Mouse (Mus musculus) midbrain, embryonic 10.5 days (tissue): ENCODE results near the gene Hoxc8. TPM values are rescaled to one million over a fixed set of nuclear protein-coding genes. Genes with fewer than 3 reads are reported as not detected.

Source experiments
- DNase-seq: peaks from one replicate; pipeline ENCODE4 v3.0.0-alpha.2; 2017; ENCODE audit warnings: low spot score
- H3K27ac ChIP-seq: fragments of 300-500 bp; sonication (generic); replicated peaks from 2 replicates; pipeline ENCODE4 v1.5.1; 2016; ENCODE audit warnings: mild to moderate bottlenecking
- H3K27me3 ChIP-seq: fragments of 300-500 bp; sonication (generic); 2 replicates; pipeline ENCODE4 v1.6.1; 2016; ENCODE audit warnings: low read depth, mild to moderate bottlenecking; ENCODE audit not compliant: poor library complexity, severe bottlenecking
- H3K36me3 ChIP-seq: fragments of 300-500 bp; sonication (generic); 2 replicates; pipeline ENCODE4 v1.6.1; 2016; ENCODE audit warnings: mild to moderate bottlenecking, moderate library complexity
- H3K4me1 ChIP-seq: fragments of 300-500 bp; sonication (generic); 2 replicates; pipeline ENCODE4 v1.6.1; 2016
- H3K4me3 ChIP-seq: fragments of 300-500 bp; sonication (generic); 2 replicates; pipeline ENCODE4 v1.5.1; 2016; ENCODE audit warnings: mild to moderate bottlenecking, moderate library complexity
- H3K9me3 ChIP-seq: fragments of 300-500 bp; sonication (generic); replicated peaks from 2 replicates; pipeline ENCODE4 v1.6.1; 2016; ENCODE audit warnings: mild to moderate bottlenecking
- WGBS: fragments of 180-500 bp; shearing (Covaris S2); methylation state at CpG from one replicate; pipeline ENCODE4 v1.1.7; 2016; 5-methylcytosine and 5-hydroxymethylcytosine counted together
- polyA plus RNA-seq: library from polyadenylated mRNA; unstranded; fragments of >200 nt; fragmentation: Nextera tagmentation; extraction: Ambion mirVana; gene quantifications from 2 replicates; pipeline ENCODE4 v1.2.1, GENCODE M21; 2016

Hoxc8 gene
- polyA plus RNA-seq, 1 experiment from 2014 or later = not detected

DNA sequence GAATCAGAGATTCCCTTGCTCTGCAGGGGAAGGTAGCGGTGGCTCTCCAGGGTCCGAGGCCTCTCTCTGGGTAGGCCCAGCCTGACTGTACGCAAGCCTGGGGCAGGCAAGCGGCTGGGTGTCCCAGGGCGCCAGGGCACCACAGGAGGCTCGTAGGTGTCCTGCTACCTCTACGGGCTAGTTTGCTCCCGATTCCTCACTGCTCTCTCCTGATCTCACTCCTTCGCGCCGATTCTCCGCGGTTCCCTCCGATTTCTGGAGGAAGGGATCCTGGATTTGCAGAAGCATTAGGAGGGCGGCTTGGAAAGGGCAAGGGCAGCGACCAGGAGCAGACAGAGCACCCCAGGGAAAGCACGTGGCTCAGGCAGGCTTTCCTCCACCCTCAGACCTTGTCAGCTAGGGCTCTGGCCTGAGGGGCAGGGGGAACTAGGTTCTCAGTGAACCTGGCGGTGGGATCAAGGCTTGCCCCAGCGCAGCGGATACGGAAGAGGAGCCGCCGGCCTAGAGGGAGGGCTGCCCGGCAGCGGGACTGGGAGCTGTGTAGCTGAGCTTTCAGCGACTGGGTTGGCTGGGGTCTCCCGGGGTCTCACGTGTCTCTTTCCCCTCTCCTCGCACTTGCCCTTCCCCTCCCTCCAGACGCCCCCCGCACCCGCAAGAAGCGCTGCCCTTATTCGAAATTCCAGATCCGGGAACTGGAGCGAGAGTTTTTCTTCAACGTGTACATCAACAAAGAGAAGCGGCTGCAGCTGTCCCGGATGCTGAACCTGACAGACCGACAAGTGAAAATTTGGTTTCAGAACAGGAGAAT, 34.4 kb upstream of the Hoxc8 start:
- Histone ChIP-seq H3K9me3 (no peaks in the 10 kb centered on the region), H3K27ac (no peak overlapping the region), H3K36me3 (no peaks in the 10 kb centered on the region), H3K4me1 (peaks cover 3% of the 10 kb centered on the region; the same call in 1 of the 2 replicates), H3K27me3 (peaks cover 100% of the 10 kb centered on the region), H3K4me3 (no peak overlapping the region)
- under 1% methylated on average over 40 of the region's 40 CpGs for WGBS
- peak; percentile 74 for DNase-seq

- Histone ChIP-seq H3K27me3 (peaks cover 100% of the 10 kb centered on the region), H3K27ac (no peak overlapping the region), H3K4me3 (no peak overlapping the region), H3K9me3 (no peaks in the 10 kb centered on the region), H3K36me3 (no peaks in the 10 kb centered on the region), H3K4me1 (peaks cover 3% of the 10 kb centered on the region; the same call in 1 of the 2 replicates)
- WGBS = 1% methylated on average over 12 of the region's 12 CpGs
- DNase-seq = no peak
Measured at GRCm38 (mm10) chr15:102956906-102957305, 33.5 kb upstream of the Hoxc8 start.

- Histone ChIP-seq H3K4me1 (peaks cover 3% of the 10 kb centered on the region; the same call in 1 of the 2 replicates), H3K4me3 (no peak overlapping the region), H3K9me3 (no peaks in the 10 kb centered on the region), H3K27me3 (peaks cover 100% of the 10 kb centered on the region), H3K27ac (no peak overlapping the region), H3K36me3 (no peaks in the 10 kb centered on the region)
- no peak for DNase-seq
- WGBS = under 1% methylated on average over 13 of the region's 13 CpGs
Measured at GRCm38 (mm10) chr15:102959663-102960191, 30.7 kb upstream of the Hoxc8 start.

DNA sequence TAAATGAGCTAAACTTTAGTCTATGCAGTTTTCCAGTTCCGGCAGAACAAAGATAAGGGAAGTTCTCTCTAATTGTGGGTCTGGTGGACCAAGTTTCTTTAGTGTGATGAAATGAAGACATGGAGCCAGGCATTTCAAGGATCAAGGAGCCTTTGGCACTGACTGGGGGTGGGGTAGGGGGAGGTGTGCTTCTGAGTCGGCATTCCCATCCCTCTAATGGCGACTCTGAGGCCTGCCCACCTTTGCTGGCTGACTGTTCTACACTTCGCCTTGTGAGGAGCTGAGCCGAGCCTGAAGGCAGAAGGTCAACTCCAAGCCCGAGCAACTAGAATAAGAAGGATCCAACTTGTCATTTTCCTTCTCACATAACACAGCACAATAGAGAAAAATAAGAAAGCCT, 28.7 kb upstream of the Hoxc8 start:
- Histone ChIP-seq H3K27ac (no peak overlapping the region), H3K9me3 (no peaks in the 10 kb centered on the region), H3K36me3 (no peaks in the 10 kb centered on the region), H3K4me3 (no peak overlapping the region), H3K27me3 (peaks cover 100% of the 10 kb centered on the region), H3K4me1 (peaks cover 5% of the 10 kb centered on the region; the same call in 1 of the 2 replicates)
- no peak for DNase-seq
- WGBS = 6% methylated on average over 6 of the region's 6 CpGs

DNA sequence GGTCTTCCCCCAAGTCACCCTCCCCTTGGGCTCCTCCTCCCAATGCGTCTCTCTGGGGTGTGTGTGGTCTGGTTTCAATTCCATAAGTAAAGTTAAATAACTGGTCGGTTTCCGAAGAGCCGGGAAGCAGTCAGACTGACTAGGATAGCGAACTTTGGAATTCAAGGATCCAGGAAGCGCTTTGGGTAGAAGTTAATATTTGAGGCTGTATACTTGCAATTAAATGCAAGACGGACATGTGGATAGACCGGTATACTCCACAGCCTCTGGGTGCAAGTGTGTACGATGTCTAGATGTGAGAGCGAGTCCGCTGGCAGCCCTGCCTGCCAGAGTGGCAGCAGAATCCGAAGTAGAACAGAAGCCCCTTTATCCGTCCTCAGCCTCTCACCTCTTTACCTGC, 27.9 kb upstream of the Hoxc8 start:
- peaks cover 7% of the 10 kb centered on the region; the same call in 1 of the 2 replicates for H3K4me1 ChIP-seq
- 3% methylated on average over 13 of the region's 13 CpGs for WGBS
- no peaks in the 10 kb centered on the region for H3K9me3 ChIP-seq
- H3K4me3 ChIP-seq = no peak overlapping the region
- DNase-seq = no peak
- no peaks in the 10 kb centered on the region for H3K36me3 ChIP-seq
- no peak overlapping the region for H3K27ac ChIP-seq
- H3K27me3 ChIP-seq = peaks cover 100% of the 10 kb centered on the region

- under 1% methylated on average over 8 of the region's 8 CpGs for WGBS
- Histone ChIP-seq H3K9me3 (no peaks in the 10 kb centered on the region), H3K4me1 (peaks cover 7% of the 10 kb centered on the region; the same call in 1 of the 2 replicates), H3K27me3 (peaks cover 100% of the 10 kb centered on the region), H3K36me3 (no peaks in the 10 kb centered on the region), H3K27ac (no peak overlapping the region), H3K4me3 (no peak overlapping the region)
- no peak for DNase-seq
Measured at GRCm38 (mm10) chr15:102963259-102963658, 27.1 kb upstream of the Hoxc8 start.

DNA sequence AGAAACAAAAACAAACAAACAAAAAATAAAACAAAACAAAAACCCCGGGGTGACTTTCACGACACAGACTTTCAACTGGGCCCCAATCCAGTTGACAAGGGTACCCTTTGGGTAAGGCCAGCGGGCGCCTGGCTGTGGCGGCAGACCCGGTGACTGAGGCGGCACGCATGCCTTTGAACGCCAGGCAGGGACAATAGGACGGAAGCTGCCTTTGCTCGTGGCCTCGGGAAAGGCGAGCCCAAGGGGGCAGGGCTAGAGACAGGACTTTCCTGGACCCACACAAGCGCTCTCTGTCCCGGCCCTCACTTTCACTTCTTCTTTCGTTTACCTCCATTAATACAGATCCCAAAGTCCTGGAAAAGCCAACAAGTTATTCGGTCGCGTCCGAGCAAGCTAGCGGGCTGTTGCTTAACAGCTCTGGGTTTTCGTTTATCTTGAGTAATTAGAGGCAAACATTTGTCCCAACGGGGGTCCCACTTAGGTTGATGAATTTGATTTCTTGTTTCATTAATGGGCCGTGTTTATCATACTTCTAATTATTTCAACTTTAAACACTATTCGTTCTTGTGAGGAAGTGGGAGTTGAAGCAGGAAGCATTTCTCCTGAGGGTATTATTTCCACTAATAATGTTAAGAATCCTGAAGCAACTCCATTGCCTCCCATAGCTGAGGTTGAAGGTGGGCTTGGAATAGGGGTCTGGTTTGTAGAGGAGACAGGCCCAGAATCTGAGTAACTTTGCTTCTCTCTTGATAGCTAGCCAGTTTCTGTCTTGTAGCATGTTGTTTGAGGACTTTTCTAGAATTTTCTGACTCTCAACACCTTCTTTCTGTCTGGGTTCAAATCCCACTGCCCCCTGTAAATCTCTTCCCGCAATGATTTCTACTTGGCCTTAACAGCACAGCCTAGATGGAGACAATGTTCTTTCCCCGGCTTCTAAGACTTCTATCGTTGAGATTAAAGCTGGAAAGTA, 26.5 kb upstream of the Hoxc8 start:
- peaks cover 7% of the 10 kb centered on the region; the same call in 1 of the 2 replicates for H3K4me1 ChIP-seq

DNA sequence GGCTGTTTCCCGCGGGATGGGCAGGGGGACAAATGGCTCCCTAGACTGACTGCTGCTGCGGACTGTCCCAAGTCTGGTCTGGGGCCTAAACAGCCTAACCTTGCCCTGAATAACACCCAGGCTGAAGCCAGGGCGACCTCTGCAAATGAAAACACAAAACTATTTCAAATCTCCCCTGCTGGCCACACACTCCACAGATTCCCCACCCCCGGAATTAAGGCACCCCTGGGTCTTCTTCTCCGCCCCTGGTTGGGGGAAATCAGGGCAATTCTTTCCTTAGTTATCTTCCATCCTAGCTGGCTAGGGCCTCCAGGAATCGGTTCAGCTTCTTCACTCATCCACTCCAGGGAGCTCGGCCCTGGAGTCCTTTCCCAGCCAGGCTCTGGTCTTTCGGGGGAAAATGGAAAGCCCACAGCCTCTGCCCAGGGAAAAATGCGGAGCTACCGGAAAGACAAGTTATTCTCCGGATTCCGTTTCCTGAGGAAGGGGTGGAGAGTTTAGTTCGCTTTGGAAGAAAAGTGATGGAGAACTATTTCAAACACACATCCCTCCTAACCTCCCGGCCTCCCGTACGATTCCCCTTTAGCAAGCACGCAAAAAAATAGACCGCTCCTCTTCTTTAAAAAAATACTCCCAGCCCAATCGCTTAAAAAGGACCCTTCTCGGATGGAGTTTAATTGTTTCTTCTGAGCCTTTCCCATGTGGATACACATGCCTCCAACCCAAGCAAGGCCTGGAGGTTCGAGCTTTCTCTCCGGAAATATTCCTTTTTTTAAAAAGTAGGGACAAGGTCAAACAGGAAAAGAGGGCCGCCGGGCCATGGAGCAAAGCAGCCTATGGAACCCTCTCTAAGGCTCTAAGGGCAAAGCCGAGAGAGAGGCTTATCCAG, 25.2 kb upstream of the Hoxc8 start:
- H3K9me3 ChIP-seq = no peaks in the 10 kb centered on the region
- H3K4me1 ChIP-seq = peaks cover 7% of the 10 kb centered on the region; the same call in 1 of the 2 replicates
- 2% methylated on average over 26 of the region's 26 CpGs for WGBS
- H3K27me3 ChIP-seq = peaks cover 100% of the 10 kb centered on the region
- no peaks in the 10 kb centered on the region for H3K36me3 ChIP-seq
- H3K4me3 ChIP-seq = no peak overlapping the region
- no peak for DNase-seq
- no peak overlapping the region for H3K27ac ChIP-seq

More for the DNA sequence above, 26.5 kb upstream of the Hoxc8 start:
- Histone ChIP-seq H3K27me3 (peaks cover 100% of the 10 kb centered on the region), H3K36me3 (no peaks in the 10 kb centered on the region), H3K4me3 (no peak overlapping the region), H3K27ac (no peak overlapping the region), H3K9me3 (no peaks in the 10 kb centered on the region)
- WGBS = 2% methylated on average over 28 of the region's 28 CpGs
- DNase-seq = peak; percentile 76

DNA sequence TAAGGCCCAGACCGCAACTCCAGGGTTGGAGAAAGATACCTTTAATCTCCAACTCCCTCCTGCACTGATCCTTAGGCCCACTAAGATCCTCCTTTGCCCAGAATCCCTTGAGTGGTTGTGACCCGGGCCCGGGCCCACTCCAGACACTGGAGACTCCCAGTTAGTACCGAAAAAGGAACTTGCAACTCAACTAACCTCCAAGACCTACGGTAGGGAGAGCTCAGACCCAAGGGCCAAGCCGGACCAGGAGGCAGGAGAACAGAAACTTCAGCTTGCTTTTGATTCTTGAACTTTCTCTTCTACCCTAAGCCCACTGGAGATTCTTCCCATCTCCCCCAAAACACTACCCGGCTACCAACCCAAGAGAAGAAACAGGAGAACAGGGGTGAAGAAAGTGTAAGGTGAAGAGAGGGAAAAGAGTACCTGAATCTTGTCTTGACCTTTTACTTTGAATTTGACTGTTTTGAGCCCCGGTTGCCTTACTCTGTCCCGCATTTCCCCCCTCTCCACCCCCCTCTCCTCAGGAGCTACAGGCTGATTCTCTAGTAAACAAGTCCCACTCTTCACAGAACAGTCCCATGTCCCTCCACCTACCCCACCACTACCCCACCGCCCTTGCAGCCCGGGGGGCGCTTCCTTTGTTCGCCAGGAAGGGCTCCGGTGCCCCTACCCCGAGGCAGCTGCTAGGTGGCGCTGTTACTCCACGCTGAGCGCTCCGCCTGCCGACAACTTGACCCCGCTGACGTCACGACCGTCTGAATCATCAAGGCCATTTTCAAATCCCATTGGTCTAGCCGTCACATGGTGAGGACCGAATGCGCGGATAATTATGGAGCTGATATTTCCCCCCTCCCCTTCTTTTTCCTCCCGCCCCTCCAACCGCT, 24.3 kb upstream of the Hoxc8 start:
- Histone ChIP-seq H3K9me3 (no peaks in the 10 kb centered on the region), H3K36me3 (no peaks in the 10 kb centered on the region), H3K27ac (no peak overlapping the region), H3K27me3 (peaks cover 100% of the 10 kb centered on the region), H3K4me3 (peak overlapping the region; percentile 22), H3K4me1 (peaks cover 7% of the 10 kb centered on the region; the same call in 1 of the 2 replicates)
- DNase-seq = peak; percentile 87
- WGBS = 1% methylated on average over 30 of the region's 30 CpGs

- 3% methylated on average over 27 of the region's 27 CpGs for WGBS
- H3K36me3 ChIP-seq = no peaks in the 10 kb centered on the region
- peaks cover 100% of the 10 kb centered on the region for H3K27me3 ChIP-seq
- peak within 1 kb of the TSS; percentile 22 for H3K4me3 ChIP-seq
- H3K9me3 ChIP-seq = no peaks in the 10 kb centered on the region
- H3K27ac ChIP-seq = no peak within 1 kb of the TSS
- H3K4me1 ChIP-seq = peaks cover 7% of the 10 kb centered on the region; the same call in 1 of the 2 replicates
- no peak for DNase-seq
Measured at GRCm38 (mm10) chr15:102966776-102967311, 23.6 kb upstream of the Hoxc8 start, which contains the start of gene Hoxc10. TSS of gene Hoxc10 (plus strand) at chr15:102966796.

DNA sequence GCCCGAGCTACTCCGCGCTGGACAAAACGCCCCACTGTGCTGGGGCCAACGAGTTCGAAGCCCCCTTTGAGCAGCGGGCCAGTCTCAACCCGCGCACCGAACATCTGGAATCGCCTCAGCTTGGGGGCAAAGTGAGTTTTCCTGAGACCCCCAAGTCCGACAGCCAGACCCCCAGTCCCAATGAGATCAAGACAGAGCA, 23.2 kb upstream of the Hoxc8 start, which contains the start of gene Hoxc5:
TSS of gene Hoxc5 (plus strand) at position 132 of the 199 bp plus-strand sequence.
- Histone ChIP-seq H3K27ac (no peak within 1 kb of the TSS), H3K36me3 (no peaks in the 10 kb centered on the region), H3K27me3 (peaks cover 100% of the 10 kb centered on the region), H3K9me3 (no peaks in the 10 kb centered on the region), H3K4me3 (peak within 1 kb of the TSS; percentile 22), H3K4me1 (peaks cover 7% of the 10 kb centered on the region; the same call in 1 of the 2 replicates)
- 2% methylated on average over 12 of the region's 12 CpGs for WGBS
- DNase-seq = no peak
